8 mouse cellular contexts compared by ENCODE assay signal in the genomic region with DNA sequence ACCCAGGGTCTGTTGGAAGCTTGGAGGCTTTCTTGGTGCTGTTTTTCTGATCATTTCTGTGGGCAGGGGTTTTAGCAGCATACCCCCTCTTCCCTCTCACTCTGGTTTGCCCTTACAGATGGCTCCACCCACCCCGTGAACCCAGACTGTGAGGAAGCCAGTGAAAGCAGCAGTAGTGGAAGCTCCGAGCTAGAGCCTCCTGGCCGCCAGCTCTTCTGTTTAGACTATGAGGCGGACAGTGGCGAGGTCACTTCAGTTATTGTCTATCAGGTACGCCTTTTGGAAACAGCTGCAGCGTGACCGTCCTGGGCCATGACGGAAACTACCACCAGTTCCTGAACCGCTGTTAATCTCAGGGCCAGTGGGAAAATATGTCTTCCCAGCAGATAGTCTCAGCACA. TPM values are rescaled to one million over a fixed set of nuclear protein-coding genes. Genes with fewer than 3 reads are reported as not detected.
DNase-seq lines count a peak whose midpoint lies in the region; ATAC-seq and TF ChIP-seq lines count a peak whose summit lies in the region.

No protein-coding gene starts in this region.

- no peak for TF ChIP-seq RAD21 in CH12.LX (IDR thresholded peaks at IDR 0.05; ENCODE audit: low read depth, low read length)

- H3K4me1 ChIP-seq in CH12.LX (ENCODE audit: control insufficient read depth in 1 of 2, insufficient read depth in 2 of 2) = peaks cover 16 to 73% of the 10 kb centered on the region in 2 experiments; a peak in 3 of 4 replicates
- H3K4me1 ChIP-seq in liver, embryonic 11.5 days (replicated peaks; ENCODE audit: control insufficient read depth, insufficient read depth, low read length) = peaks cover 39% of the 10 kb centered on the region

- WGBS in liver, embryonic 11.5 days = 72% methylated on average over 10 of the region's 10 CpGs

- peak overlapping the region; percentile 81; the same call in 1 of the 2 replicates for H3K9ac ChIP-seq in CH12.LX (ENCODE audit: insufficient read depth, low read depth)
- peak overlapping the region; percentile 92; the same call in 1 of the 2 replicates for H3K9ac ChIP-seq in liver, embryonic 11.5 days (ENCODE audit: low read depth, low read length)

- H3K79me2 ChIP-seq in CH12.LX (replicated peaks; ENCODE audit: control insufficient read depth, extremely low read depth, insufficient read depth, poor library complexity, severe bottlenecking) = peaks cover 31% of the 10 kb centered on the region

- TF ChIP-seq EP300 in CH12.LX (IDR thresholded peaks at IDR 0.05; ENCODE audit: low read length) = no peak

- no peaks in the 10 kb centered on the region for H3K27me3 ChIP-seq in CH12.LX (replicated peaks)
- no peaks in the 10 kb centered on the region for H3K27me3 ChIP-seq in liver, embryonic 11.5 days (replicated peaks; ENCODE audit: control insufficient read depth, insufficient read depth, low read length)

- peak overlapping the region in 1 of 3 experiments; percentile 79 for H3K4me3 ChIP-seq in CH12.LX (replicated peaks in 1 of 3; ENCODE audit: low read depth in 2 of 3, low read length in 2 of 3, poor library complexity in 1 of 3)
- peak overlapping the region; percentile 78 for H3K4me3 ChIP-seq in liver, embryonic 11.5 days (ENCODE audit: low read depth, low read length)

- H3K36me3 ChIP-seq in CH12.LX (replicated peaks in 1 of 2; ENCODE audit: control insufficient read depth in 1 of 2, insufficient read depth in 1 of 2, low read length in 1 of 2) = peaks cover 21 to 44% of the 10 kb centered on the region in 2 experiments
- H3K36me3 ChIP-seq in liver, embryonic 11.5 days (ENCODE audit: control insufficient read depth, insufficient read depth, low read length) = peaks cover 8% of the 10 kb centered on the region

- no peaks in the 10 kb centered on the region for H3K9me3 ChIP-seq in CH12.LX (replicated peaks; ENCODE audit: low read length)
- H3K9me3 ChIP-seq in liver, embryonic 11.5 days (ENCODE audit: control insufficient read depth, low read length) = no peaks in the 10 kb centered on the region

- dilution Hi-C loops in CH12.LX (cut with MboI; ENCODE audit: extremely low pct_ligation_motif_present, extremely low pct_unique_long_range_greater_than_20kb, low sequenced_read_pairs) = no loop called here

- H3K27ac ChIP-seq in CH12.LX (ENCODE audit: insufficient read depth, low read depth) = no peak overlapping the region
- peak overlapping the region; percentile 90; the same call in 1 of the 2 replicates for H3K27ac ChIP-seq in liver, embryonic 11.5 days (ENCODE audit: low read depth, low read length)

- in situ Hi-C loops in CH12.LX (cut with MboI; ENCODE audit: low pct_ligation_motif_present, low pct_unique_long_range_greater_than_20kb, low sequenced_read_pairs) = no loop called here

- peak overlapping the region; percentile 83 for H3K4me2 ChIP-seq in CH12.LX (ENCODE audit: insufficient read depth, low read depth, poor library complexity, severe bottlenecking)
- H3K4me2 ChIP-seq in liver, embryonic 11.5 days = peak overlapping the region; percentile 79

- no peak for TF ChIP-seq POLR2A in CH12.LX (IDR thresholded peaks at IDR 0.05; ENCODE audit: low read depth, low read length)

- 0 out of 2 replicates have a peak, but pooled peaks have one; percentile 13 for ATAC-seq in granulocyte monocyte progenitor cell, adult 5-6 weeks (replicated peaks; ENCODE audit: poor library complexity, severe bottlenecking)
- ATAC-seq in liver, embryonic 11.5 days (replicated peaks; ENCODE audit: low FRiP score) = no peak
- ATAC-seq in monocyte, adult 5-6 weeks (replicated peaks; ENCODE audit: insufficient number of reproducible peaks, low FRiP score, low TSS enrichment, poor library complexity, severe bottlenecking) = no peak

- no peak for TF ChIP-seq CTCF in CH12.LX (conservative IDR thresholded peaks at IDR 0.05 in 1 of 2, IDR thresholded peaks at IDR 0.05 in 1 of 2; ENCODE audit: low read depth in 2 of 2, low read length in 2 of 2)

- peak; percentile 36 for DNase-seq in cerebellum, adult 9-11 months
- no peak for DNase-seq in cerebellum, adult 8-10 months
- peak; percentile 6 for DNase-seq in CH12.LX (ENCODE audit: extremely low read depth)
- no peak for DNase-seq in liver, embryonic 11.5 days (ENCODE audit: low spot score)
- DNase-seq in right cerebral cortex, postnatal 25 days = no peak
- no peak for DNase-seq in adrenal gland, postnatal 25 days

TF ChIP-seq in CH12.LX, 34 proteins besides CTCF, POLR2A, EP300 and RAD21:
- no peak for TF ChIP-seq NRF1 (IDR thresholded peaks at IDR 0.05; ENCODE audit: low read depth, low read length)
- no peak for TF ChIP-seq ELF1 (IDR thresholded peaks at IDR 0.05; ENCODE audit: low read depth, low read length)
- TF ChIP-seq E2F4 (IDR thresholded peaks at IDR 0.05; ENCODE audit: insufficient replicate concordance, low read depth, low read length) = no peak
- TF ChIP-seq NELFE (IDR thresholded peaks at IDR 0.05; ENCODE audit: low read depth, low read length) = no peak
- TF ChIP-seq MYC (IDR thresholded peaks at IDR 0.05; ENCODE audit: low read depth, low read length) = no peak
- TF ChIP-seq BHLHE40 (IDR thresholded peaks at IDR 0.05; ENCODE audit: low read depth, low read length) = no peak
- no peak for TF ChIP-seq GABPA (IDR thresholded peaks at IDR 0.05; ENCODE audit: insufficient replicate concordance, low read depth, low read length)
- TF ChIP-seq ZNF384 (IDR thresholded peaks at IDR 0.05; ENCODE audit: low read depth, low read length) = no peak
- TF ChIP-seq USF2 (conservative IDR thresholded peaks at IDR 0.05; ENCODE audit: low read depth, low read length) = no peak
- no peak for TF ChIP-seq JUN (IDR thresholded peaks at IDR 0.05; ENCODE audit: insufficient read depth, low read depth, low read length)
- no peak for TF ChIP-seq TBP (conservative IDR thresholded peaks at IDR 0.05; ENCODE audit: low read depth, low read length)
- TF ChIP-seq POLR2AphosphoS2 (IDR thresholded peaks at IDR 0.05; ENCODE audit: low read depth, low read length) = no peak
- no peak for TF ChIP-seq IRF4 (IDR thresholded peaks at IDR 0.05; ENCODE audit: low read depth, low read length)
- no peak for TF ChIP-seq ZC3H11A (IDR thresholded peaks at IDR 0.05; ENCODE audit: low read depth, low read length)
- TF ChIP-seq USF1 (IDR thresholded peaks at IDR 0.05; ENCODE audit: low read depth, low read length) = no peak
- no peak for TF ChIP-seq TCF12 (IDR thresholded peaks at IDR 0.05; ENCODE audit: low read depth, low read length)
- TF ChIP-seq SMC3 (IDR thresholded peaks at IDR 0.05; ENCODE audit: low read depth, low read length) = no peak
- TF ChIP-seq MAX (IDR thresholded peaks at IDR 0.05; ENCODE audit: low read length) = no peak
- no peak; the same call in 1 of the 2 replicates for TF ChIP-seq SIN3A (IDR thresholded peaks at IDR 0.05; ENCODE audit: low read length)

RNA-seq across cellular contexts. Expression of a gene that starts 1.3 kb away (rescaled TPM):
- 9.9 and 11.7 TPM in 2 replicates for total RNA-seq in CH12.LX (2012; rRNA removed)
- total RNA-seq in CH12.LX (2014; rRNA removed) = 7.2 and 7.7 TPM in 2 replicates
- polyA plus RNA-seq in CH12.LX (2012; ENCODE audit: insufficient read length, low read depth) = 16.9 and 17.0 TPM in 2 replicates
- total RNA-seq in granulocyte monocyte progenitor cell, adult 5-6 weeks (2014; fragmentation: Nextera tagmentation) = 24.9 and 34.0 TPM in 2 replicates
- 17.2 and 17.6 TPM in 2 replicates for total RNA-seq in granulocyte monocyte progenitor cell, adult 5-6 weeks (2017)
- polyA plus RNA-seq in liver, embryonic 11.5 days (2014; fragmentation: Nextera tagmentation; extraction: Ambion mirVana) = 17.1 and 19.4 TPM in 2 replicates
- 35.5 and 38.8 TPM in 2 replicates for total RNA-seq in adrenal gland, postnatal 25 days (2021)
- 14.0 to 33.3 TPM (median 20.1 TPM) in 3 replicates for total RNA-seq in monocyte, adult 5-6 weeks (2017)

RNA-seq across cellular contexts. Expression of a gene that starts 3.4 kb away (rescaled TPM):
- total RNA-seq in CH12.LX (2012; rRNA removed) (74.5 and 90.9 TPM in 2 replicates), CH12.LX (2014; rRNA removed) (138 TPM in 2 replicates)
- 72.8 and 88.2 TPM in 2 replicates for polyA plus RNA-seq in CH12.LX (2012; ENCODE audit: insufficient read length, low read depth)
- total RNA-seq in granulocyte monocyte progenitor cell, adult 5-6 weeks (2014; fragmentation: Nextera tagmentation) = 37.8 and 71.8 TPM in 2 replicates
- 104 and 123 TPM in 2 replicates for total RNA-seq in granulocyte monocyte progenitor cell, adult 5-6 weeks (2017)
- 91.6 and 100 TPM in 2 replicates for polyA plus RNA-seq in liver, embryonic 11.5 days (2014; fragmentation: Nextera tagmentation; extraction: Ambion mirVana)
- total RNA-seq in adrenal gland, postnatal 25 days (2021) = 29.2 and 30.1 TPM in 2 replicates
- total RNA-seq in monocyte, adult 5-6 weeks (2017) = 22.6 to 41.7 TPM (median 35.3 TPM) in 3 replicates

RNA-seq across cellular contexts. Expression of a gene that starts 6.8 kb away (rescaled TPM):
- total RNA-seq in CH12.LX (2012; rRNA removed) (0.17 and 0.59 TPM in 2 replicates), CH12.LX (2014; rRNA removed) (0.24 TPM in 1 of 2 replicates, not detected in the other)
- 0.82 and 0.93 TPM in 2 replicates for polyA plus RNA-seq in CH12.LX (2012; ENCODE audit: insufficient read length, low read depth)
- total RNA-seq in granulocyte monocyte progenitor cell, adult 5-6 weeks (2014; fragmentation: Nextera tagmentation) = 0.73 and 7.4 TPM in 2 replicates
- 0.09 TPM in 1 of 2 replicates, not detected in the other for total RNA-seq in granulocyte monocyte progenitor cell, adult 5-6 weeks (2017)
- 39.5 and 40.3 TPM in 2 replicates for polyA plus RNA-seq in liver, embryonic 11.5 days (2014; fragmentation: Nextera tagmentation; extraction: Ambion mirVana)
- total RNA-seq in adrenal gland, postnatal 25 days (2021) = 20.7 and 23.2 TPM in 2 replicates
- 1.4 to 2.3 TPM in 2 of 3 replicates, not detected in the other for total RNA-seq in monocyte, adult 5-6 weeks (2017)

RNA-seq across cellular contexts. Expression of a gene that starts 18.3 kb away (rescaled TPM):
- total RNA-seq in CH12.LX (2012; rRNA removed) (51.0 and 63.2 TPM in 2 replicates), CH12.LX (2014; rRNA removed) (64.0 and 83.2 TPM in 2 replicates)
- 73.7 and 88.7 TPM in 2 replicates for polyA plus RNA-seq in CH12.LX (2012; ENCODE audit: insufficient read length, low read depth)
- 81.5 and 83.1 TPM in 2 replicates for total RNA-seq in granulocyte monocyte progenitor cell, adult 5-6 weeks (2014; fragmentation: Nextera tagmentation)
- total RNA-seq in granulocyte monocyte progenitor cell, adult 5-6 weeks (2017) = 48.6 and 54.3 TPM in 2 replicates
- 106 and 112 TPM in 2 replicates for polyA plus RNA-seq in liver, embryonic 11.5 days (2014; fragmentation: Nextera tagmentation; extraction: Ambion mirVana)
- 368 and 473 TPM in 2 replicates for total RNA-seq in adrenal gland, postnatal 25 days (2021)
- total RNA-seq in monocyte, adult 5-6 weeks (2017) = 51.8 to 77.7 TPM (median 56.1 TPM) in 3 replicates

RNA-seq across cellular contexts. Expression of a gene that starts 31.9 kb away (rescaled TPM):
- total RNA-seq in CH12.LX (2012; rRNA removed) (1.5 and 2.5 TPM in 2 replicates), CH12.LX (2014; rRNA removed) (0.50 and 0.59 TPM in 2 replicates)
- polyA plus RNA-seq in CH12.LX (2012; ENCODE audit: insufficient read length, low read depth) = 0.90 and 2.2 TPM in 2 replicates
- total RNA-seq in granulocyte monocyte progenitor cell, adult 5-6 weeks (2014; fragmentation: Nextera tagmentation) = 12.4 and 43.7 TPM in 2 replicates
- 8.6 and 16.5 TPM in 2 replicates for total RNA-seq in granulocyte monocyte progenitor cell, adult 5-6 weeks (2017)
- polyA plus RNA-seq in liver, embryonic 11.5 days (2014; fragmentation: Nextera tagmentation; extraction: Ambion mirVana) = 164 and 181 TPM in 2 replicates
- total RNA-seq in adrenal gland, postnatal 25 days (2021) = 35.2 and 51.8 TPM in 2 replicates
- 6.6 to 20.9 TPM (median 13.2 TPM) in 3 replicates for total RNA-seq in monocyte, adult 5-6 weeks (2017)

Comparison
In these comparisons a context has a peak if more than half of its experiments do, and no peak if none do; other contexts are left out.
1. DNase-seq: peak in cerebellum, adult 9-11 months (single experiment) and CH12.LX (single experiment); none in cerebellum, adult 8-10 months (single experiment), liver, embryonic 11.5 days (single experiment), right cerebral cortex, postnatal 25 days (single experiment) and adrenal gland, postnatal 25 days (single experiment).